Mouse (Mus musculus) 416B (cell line): ENCODE data around the gene Olfr1216.
"Not testable (repeated sequence)": the region's sequence is repeated elsewhere in the genome, so short reads cannot be mapped to it uniquely, and the experiment has no call there.

Experiments
- DNase-seq: peaks from one replicate; pipeline ENCODE4 v3.0.0; 2011; ENCODE audit warnings: low read depth

The Olfr1216 gene

DNA sequence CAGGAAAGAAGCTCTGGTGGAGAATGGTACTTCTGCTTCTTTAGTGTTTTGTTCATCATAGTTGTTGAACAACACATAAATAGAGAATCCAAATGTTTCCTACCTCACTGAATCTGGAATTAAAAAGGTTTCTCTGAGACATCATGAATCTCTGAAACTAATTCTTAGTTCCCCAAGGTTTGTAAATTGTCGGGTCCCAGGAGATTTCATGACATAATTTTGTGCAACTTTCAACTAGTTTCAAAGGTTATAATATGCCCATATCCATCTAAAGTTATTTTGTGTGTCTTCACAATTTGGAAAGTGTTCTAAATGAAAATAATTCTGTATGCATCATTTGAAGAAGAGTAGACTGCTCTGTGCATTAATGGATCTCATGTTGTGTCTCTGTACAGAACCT, at the start of gene Olfr1216:
Gene Olfr1216 (minus strand): TSS at position 101 of the 400 bp plus-strand sequence.
- DNase-seq = no peak

GRCm38 (mm10) chr2:89061087-89061486, 42.9 kb upstream of the Olfr1216 start, which contains the start of gene Olfr1218:
Gene Olfr1218 (minus strand): TSS chr2:89061187.
- no peak for DNase-seq

GRCm38 (mm10) chr2:89031965-89032364, 13.8 kb upstream of the Olfr1216 start, which contains the start of gene Olfr1217:
Gene Olfr1217 (minus strand): TSS chr2:89032065.
- DNase-seq = no peak

DNA sequence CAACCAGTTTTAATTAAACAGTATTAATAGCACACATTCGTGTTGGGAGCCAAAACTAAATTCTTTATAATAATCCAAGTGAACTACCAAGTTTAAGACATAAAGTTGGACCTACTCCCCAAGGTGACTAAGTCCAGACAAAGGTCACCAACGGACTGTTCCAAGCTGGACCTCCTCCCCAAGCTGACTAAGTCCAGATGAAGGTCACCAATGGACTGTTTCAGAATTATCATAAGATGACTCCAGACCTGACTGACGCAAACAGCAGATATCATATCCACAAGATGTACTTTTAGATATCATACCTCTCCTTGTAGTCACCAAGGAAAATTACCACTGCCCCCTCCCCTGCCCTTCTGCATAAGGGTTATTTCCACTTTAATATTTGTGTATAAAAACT, 3.3 kb upstream of the Olfr1216 start:
- DNase-seq = not testable (repeated sequence)

GRCm38 (mm10) chr2:89006873-89007272, 11.3 kb downstream of the Olfr1216 start, which contains the start of gene Olfr1215:
Gene Olfr1215 (minus strand): TSS chr2:89006973.
- DNase-seq = no peak

GRCm38 (mm10) chr2:88992553-88992952, 25.6 kb downstream of the Olfr1216 start, which contains the start of gene Olfr1214:
Gene Olfr1214 (minus strand): TSS chr2:88992653.
- DNase-seq = no peak

DNA sequence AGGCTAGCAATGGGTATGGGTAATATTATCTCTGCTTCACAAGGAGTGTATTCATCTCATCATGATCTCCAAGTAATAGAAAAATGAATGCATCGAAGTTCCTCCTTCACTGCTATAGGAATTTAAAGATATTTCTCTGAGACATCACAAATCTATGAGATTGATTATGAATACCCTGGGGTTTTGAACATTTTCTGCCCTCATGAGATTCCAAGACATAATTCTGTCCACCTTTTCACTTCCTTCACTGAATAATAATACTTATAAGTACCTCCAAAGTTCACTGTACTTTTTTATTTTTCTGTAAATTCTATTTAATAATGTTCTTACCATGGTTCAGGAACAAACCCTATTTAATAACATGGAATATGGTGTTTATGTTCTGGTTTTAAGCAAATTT, 38.0 kb downstream of the Olfr1216 start, which contains the start of gene Gm13762:
Gene Gm13762 (minus strand): TSS at position 101 of the 400 bp plus-strand sequence.
- DNase-seq = no peak
